Mouse (Mus musculus) cerebellum, adult 11-12 months (tissue): ENCODE measurements around the gene Krt86.
"Not testable (repeated sequence)": the region's sequence is repeated elsewhere in the genome, so short reads cannot be mapped to it uniquely, and the experiment has no call there.

Source experiments
- DNase-seq: peaks from one replicate; pipeline ENCODE4 v3.0.0; 2022

The Krt86 gene

DNA sequence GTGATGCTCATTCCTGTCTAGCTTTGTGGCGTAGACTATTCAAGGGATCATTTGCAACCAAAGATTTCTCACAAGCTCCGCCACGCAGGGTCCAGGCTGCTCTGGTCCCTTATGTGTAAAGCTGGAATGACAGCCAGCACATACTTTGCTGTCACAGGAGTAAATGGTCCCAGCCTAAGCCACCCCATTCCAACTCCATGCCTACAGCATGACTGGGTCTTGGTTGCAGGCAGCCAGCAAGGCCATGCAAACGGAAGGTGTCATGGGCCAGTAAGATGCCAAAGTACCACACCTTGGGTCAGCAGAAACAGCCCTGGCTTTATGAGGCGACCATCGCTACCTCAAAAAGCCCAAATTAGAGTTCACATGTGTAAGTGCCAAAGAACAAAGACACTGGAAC, 20.4 kb downstream of the Krt86 start:
- DNase-seq, result no peak

DNA sequence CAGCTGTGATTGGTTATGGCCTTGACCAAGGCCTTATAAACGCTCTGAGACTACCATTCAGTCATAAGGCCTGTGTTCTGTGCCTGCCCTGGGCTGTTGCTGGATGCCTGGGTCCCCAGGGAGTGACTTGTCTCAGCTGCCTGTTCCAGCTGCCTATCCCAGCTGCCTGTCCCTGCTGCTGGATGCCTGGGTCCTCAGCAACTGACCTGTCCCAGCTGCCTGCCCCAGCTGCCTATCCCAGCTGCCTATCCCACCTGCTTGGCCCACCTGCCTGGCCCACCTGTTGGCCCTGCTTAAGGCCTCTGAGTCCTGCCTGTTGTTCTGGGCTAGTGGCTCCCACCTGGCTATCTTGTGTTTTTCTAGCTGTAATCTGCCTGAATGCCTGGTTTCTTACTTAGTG, 20.9 kb downstream of the Krt86 start:
- DNase-seq, result no peak

DNA sequence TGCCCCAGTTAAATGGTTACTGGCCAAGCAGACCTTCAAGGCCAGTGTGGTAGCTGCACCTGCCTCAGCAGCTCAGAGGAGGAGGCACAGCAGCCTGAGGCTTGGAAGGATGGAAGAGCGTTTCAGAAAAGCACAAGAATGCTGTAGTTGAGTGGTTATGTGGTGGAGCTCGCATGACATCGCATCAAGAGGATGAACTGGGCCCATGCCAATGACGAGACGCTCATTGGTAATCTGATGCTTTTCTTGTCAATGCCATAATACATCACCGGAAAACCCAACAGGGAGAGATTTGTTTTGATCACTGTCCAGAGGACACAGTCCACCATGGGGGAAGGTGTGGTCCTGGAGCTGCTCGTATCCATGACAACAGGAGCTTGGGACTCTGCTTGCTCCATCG, 22.0 kb downstream of the Krt86 start:
- no peak for DNase-seq

DNA sequence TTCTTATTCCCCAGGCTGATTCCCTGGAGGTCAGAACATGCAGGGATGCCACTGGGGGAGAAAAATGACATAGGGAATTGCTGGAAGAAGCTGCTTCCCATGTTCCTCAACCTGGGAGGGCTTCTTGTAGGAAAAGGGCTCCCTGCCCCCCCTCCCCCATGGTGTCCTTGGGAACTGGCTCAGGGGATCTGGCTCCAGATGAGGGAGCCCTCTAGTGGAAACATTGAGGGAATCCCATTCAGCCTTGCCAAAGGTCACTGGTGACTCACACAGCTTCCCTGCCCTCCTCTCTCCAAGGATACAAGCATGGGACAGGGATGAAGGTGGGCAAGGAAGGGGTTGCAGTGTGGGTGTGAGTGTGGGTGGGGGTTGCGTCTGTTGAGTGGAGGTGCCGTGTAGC, 23.9 kb downstream of the Krt86 start:
- DNase-seq, result no peak

DNA sequence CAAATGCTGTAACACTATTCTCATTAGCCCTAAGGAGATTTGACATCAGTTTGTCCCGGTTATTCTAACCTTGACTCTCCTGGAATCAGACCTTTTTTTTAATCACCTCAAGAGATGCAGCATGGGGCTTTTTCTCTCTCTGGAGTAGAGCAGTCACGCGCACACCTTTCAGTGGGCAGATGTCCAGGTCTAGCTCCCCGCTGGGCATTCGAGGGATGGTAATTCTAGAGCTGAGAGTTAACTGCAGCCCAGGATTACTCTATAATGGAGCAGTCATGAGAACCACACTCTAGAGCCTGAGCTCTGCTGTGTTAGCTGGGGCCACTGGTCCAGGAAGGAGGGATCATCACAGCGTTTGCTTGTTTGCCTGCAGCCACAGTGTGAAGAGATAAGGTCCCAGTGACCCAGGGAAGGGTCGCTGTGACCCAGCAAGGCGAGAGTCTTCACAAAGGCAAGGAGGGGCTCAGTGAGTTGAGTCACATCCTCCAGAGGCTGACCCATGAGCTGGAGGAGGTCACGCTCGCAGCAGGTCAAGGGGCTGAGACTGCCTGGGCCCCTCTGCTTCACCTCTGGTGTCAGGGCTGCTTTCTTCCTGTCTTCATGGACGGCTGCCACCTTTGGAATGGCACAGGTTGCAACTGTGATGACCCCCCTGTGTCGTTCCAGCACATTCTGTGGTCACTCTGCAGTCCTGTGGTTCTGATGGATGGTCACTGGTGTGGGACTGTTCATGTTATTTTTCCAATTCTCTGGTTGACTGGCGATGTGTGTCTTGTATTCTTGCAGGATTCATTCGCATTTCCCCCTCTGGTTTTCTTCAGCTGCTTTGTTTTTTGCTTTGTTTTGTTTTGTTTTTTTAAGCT, 33.8 kb downstream of the Krt86 start:
- DNase-seq, result no peak

DNA sequence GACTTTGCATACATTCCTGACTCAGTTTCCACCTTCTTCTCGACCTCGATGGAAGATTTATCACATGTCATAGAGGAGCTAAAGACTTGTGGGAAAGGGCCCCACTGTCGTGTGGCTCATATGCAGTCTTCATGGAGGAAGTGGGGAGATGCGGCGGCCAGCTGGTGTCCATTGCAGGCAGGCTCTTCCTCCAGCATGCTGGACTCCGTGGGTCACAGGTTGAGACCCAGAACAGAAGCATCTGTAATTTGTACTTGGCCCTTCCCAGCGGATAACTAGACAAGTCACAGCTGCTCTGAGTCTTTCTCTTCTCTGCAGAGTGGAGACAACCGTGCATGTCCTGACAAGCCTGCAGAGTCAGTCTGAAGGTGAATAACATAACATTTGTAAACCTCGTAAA, 35.0 kb downstream of the Krt86 start:
- no peak for DNase-seq

DNA sequence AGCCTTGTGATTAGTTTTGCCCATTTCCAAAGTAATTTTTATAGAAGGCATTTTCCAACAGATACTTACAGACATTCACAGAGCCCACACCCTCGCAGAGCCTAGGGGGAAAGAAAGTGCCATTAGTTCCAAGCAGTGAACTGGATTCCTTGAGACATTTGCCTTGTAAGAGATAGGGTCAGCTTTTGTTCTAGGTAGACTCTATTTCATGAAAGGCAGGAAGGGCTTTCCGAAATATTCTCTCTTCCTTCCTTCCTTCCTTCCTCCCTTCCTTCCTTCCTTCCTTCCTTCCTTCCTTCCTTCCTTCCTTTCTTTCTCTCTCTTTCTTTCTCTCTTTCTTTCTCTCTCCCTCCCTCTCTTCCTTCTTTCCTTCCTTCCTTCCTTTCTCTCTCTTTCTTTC, 43.9 kb downstream of the Krt86 start, which contains the start of gene Gm49425:
TSS of gene Gm49425 (minus strand) at position 101 of the 400 bp plus-strand sequence.
- not testable (repeated sequence) for DNase-seq

DNA sequence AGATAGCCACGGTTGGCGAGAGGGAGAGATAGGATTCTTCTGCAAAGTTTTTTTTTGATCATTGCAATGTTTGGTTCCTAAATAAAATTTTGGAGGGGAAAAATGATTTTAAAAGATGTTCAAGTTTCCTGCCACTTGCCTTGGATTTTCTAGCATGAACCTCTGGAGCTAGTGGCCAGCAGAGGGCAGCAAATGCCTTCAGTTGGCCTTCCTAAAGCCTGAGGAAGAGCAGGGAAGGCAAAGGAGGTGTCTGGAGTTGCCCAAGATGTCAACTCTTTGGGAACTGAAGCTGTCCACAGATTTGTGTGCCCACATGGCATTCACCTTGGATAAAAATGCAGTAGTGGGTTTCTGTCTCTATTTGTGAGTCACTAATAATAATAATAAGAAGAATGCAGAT, 46.5 kb downstream of the Krt86 start:
- DNase-seq, result peak; percentile 36

DNA sequence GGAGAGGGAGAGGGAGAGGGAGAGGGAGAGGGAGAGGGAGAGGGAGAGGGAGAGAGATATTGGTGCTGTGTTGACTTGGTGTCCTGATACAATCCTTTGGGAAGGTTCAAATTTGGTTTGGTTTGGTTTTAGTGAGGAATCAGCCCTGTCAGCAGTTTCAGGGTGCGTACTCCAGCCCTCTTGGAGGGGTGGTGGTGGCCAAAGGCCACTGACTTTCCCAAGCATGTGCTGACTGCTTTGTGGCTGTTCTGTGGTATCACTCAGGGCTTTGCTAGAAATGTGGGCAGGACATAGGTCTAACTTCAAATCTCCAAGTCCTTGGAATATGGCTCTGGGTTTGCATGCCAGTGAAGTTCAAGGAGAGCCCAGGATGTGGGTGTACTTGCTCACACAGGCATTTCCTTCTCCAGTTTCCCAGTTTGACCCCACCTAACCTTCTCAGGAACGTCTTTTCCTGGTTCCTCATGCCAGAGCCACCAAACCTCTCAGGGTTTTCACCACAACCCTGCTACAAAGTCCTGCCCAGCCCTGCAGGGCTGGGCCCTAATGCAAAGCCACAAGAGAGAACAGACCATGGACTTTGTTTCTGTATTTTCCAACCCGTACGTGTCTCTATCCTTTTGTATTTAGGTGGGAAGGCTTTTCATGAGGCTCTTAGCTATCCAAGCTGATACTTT, 49.4 kb downstream of the Krt86 start:
- DNase-seq, result no peak
